Mouse (Mus musculus) brain, embryonic 14.5 days (tissue): ENCODE results near the gene Ltbr.

Experiments used
- CTCF ChIP-seq: fragments of 200-500 bp; IDR thresholded peaks from 2 replicates; pipeline ENCODE4 v1.5.1; 2012; ENCODE audit warnings: inconsistent platforms, mild to moderate bottlenecking, moderate library complexity, borderline replicate concordance; ENCODE audit not compliant: insufficient read depth, insufficient read length; ENCODE audit errors: extremely low read depth
- POLR2A ChIP-seq: fragments of 200-500 bp; IDR thresholded peaks from 2 replicates; pipeline ENCODE4 v1.6.1; 2012; ENCODE audit warnings: mild to moderate bottlenecking, inconsistent platforms, borderline replicate concordance; ENCODE audit not compliant: poor library complexity, insufficient read depth, insufficient read length, severe bottlenecking; ENCODE audit errors: extremely low read depth

- TF ChIP-seq CTCF (no peak), POLR2A (no peak)
Observed at GRCm38 (mm10) chr6:125268799-125269198, 44.9 kb downstream of the Ltbr start.
